Mouse (Mus musculus) embryonic fibroblast, embryonic 13.5 days (primary cell): ENCODE results near the gene Ehmt2.
A peak's percentile ranks its signal among the peaks of the same experiment; 100 is the strongest.

Experiments
- CTCF ChIP-seq: IDR thresholded peaks from 2 replicates; pipeline ENCODE4 v1.5.1; 2011; ENCODE audit warnings: mild to moderate bottlenecking, control low read depth, low read length, moderate library complexity, borderline replicate concordance; ENCODE audit not compliant: insufficient read depth
- POLR2A ChIP-seq: IDR thresholded peaks from 2 replicates; pipeline ENCODE4 v1.6.1; 2011; ENCODE audit warnings: low read depth, mild to moderate bottlenecking, control low read depth, low read length, moderate library complexity

DNA sequence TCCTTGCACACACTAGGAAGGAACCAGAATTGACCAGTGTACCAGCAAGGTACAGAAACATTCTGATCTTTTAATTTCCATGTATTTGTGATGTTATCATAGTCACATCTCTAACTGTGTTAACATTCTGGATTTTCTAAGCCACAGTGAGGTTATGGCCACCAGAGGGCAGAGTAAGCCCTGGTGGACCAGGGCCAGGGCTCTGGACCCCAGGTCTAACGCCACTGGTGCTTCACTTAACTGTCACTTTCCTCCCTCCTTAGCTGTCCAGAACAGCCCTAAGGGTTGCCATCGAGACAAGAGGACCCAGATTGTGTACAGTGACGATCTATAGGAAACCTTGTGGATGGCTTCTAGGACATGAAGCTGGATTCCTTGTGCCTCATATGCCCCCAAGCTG is 42.4 kb upstream of the Ehmt2 start:
- TF ChIP-seq CTCF (peak; percentile 62), POLR2A (no peak)
